Mouse (Mus musculus) forebrain, postnatal 0 days (tissue): ENCODE data around the gene Mrps35. TPM values are rescaled to one million over a fixed set of nuclear protein-coding genes. Genes with fewer than 3 reads are reported as not detected.
A peak's percentile ranks its signal among the peaks of the same experiment; 100 is the strongest.

Experiments
- ATAC-seq: fragments of 200-750 bp; cut with Nextera tagmentation; 2 replicates; pipeline ENCODE4 v1.8.0; 2017; ENCODE audit warnings: mild to moderate bottlenecking, moderate library complexity
- DNase-seq: peaks from one replicate; pipeline ENCODE4 v3.0.0-alpha.2; 2015
- H3K27ac ChIP-seq: fragments of 300-500 bp; sonication (generic); 2 replicates; pipeline ENCODE4 v1.5.1; 2014; ENCODE audit warnings: low read depth, mild to moderate bottlenecking, antibody characterized with exemption, low read length, moderate library complexity, mixed read lengths
- H3K27me3 ChIP-seq: fragments of 300-500 bp; sonication (generic); 2 replicates; pipeline ENCODE4 v1.6.1; 2014; ENCODE audit warnings: mild to moderate bottlenecking, low read length, mixed read lengths; ENCODE audit not compliant: insufficient read depth
- H3K36me3 ChIP-seq: fragments of 300-500 bp; sonication (generic); 2 replicates; pipeline ENCODE4 v1.6.1; 2014; ENCODE audit warnings: mild to moderate bottlenecking, moderate library complexity; ENCODE audit not compliant: insufficient read depth
- H3K4me1 ChIP-seq: fragments of 300-500 bp; sonication (generic); 2 replicates; pipeline ENCODE4 v1.6.1; 2014; ENCODE audit warnings: antibody characterized with exemption; ENCODE audit not compliant: insufficient read depth
- H3K4me2 ChIP-seq: fragments of 300-500 bp; sonication (generic); 2 replicates; pipeline ENCODE4 v1.6.1; 2014; ENCODE audit warnings: low read depth, mild to moderate bottlenecking, moderate library complexity
- H3K4me3 ChIP-seq: fragments of 300-500 bp; sonication (generic); 2 replicates; pipeline ENCODE4 v1.5.1; 2014; ENCODE audit warnings: low read depth, low read length, mixed read lengths
- H3K9ac ChIP-seq: fragments of 300-500 bp; sonication (generic); 2 replicates; pipeline ENCODE4 v1.6.1; 2014; ENCODE audit warnings: mild to moderate bottlenecking
- H3K9me3 ChIP-seq: fragments of 300-500 bp; sonication (generic); 2 replicates; pipeline ENCODE4 v1.6.1; 2016; ENCODE audit warnings: low read length
- CTCF ChIP-seq: sonication (generic); IDR thresholded peaks from 2 replicates; pipeline ENCODE4 v1.5.1; 2016; ENCODE audit warnings: antibody characterized with exemption, control low read depth, low read depth
- WGBS: fragments of 180-500 bp; shearing (Covaris S2); extraction: QIAGEN DNeasy Blood & Tissue Kit; methylation state at CpG from one replicate; pipeline ENCODE4 v1.1.7; 2014; 5-methylcytosine and 5-hydroxymethylcytosine counted together
- polyA plus RNA-seq: library from polyadenylated mRNA; unstranded; fragments of >200 nt; fragmentation: Nextera tagmentation; extraction: Ambion mirVana; gene quantifications from 2 replicates; pipeline ENCODE4 v1.2.1, GENCODE M21; 2015
- total RNA-seq: library from RNA; depleted of rRNA; stranded (reverse); fragments of >200 nt; gene quantifications from 2 replicates; pipeline ENCODE4 v1.2.3, GENCODE M21; 2014

The Mrps35 gene
- total and polyA plus RNA-seq, 2 experiments from 2014 or later, result 20.3 to 83.2 TPM

DNA sequence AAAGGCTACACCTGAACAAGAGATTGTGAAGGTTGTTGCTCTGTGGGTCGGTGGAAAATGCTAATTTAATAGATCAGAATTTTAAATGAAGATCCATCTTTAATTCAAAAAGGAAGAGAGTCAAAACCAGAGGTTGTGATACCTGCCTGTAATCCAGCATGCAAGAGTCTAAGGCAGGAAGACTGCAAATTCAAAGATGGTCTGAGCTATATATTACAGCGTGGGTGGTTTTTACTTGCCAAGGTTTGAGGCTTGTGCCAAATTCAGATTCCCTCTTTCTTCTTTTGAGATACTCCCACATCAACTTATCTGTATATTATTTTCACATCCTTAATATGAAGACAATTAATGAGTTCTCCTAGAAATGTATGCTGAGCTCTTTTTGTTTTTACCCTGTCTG, 14.2 kb upstream of the Mrps35 start:
- Histone ChIP-seq H3K9ac (no peak overlapping the region), H3K27me3 (no peaks in the 10 kb centered on the region), H3K27ac (no peak overlapping the region), H3K4me2 (no peak overlapping the region), H3K36me3 (no peaks in the 10 kb centered on the region), H3K9me3 (no peaks in the 10 kb centered on the region), H3K4me1 (no peaks in the 10 kb centered on the region), H3K4me3 (no peak overlapping the region)
- TF ChIP-seq CTCF, result no peak
- WGBS, result 76% methylated on average over 2 of the region's 2 CpGs
- DNase-seq, result no peak
- no peak for ATAC-seq

DNA sequence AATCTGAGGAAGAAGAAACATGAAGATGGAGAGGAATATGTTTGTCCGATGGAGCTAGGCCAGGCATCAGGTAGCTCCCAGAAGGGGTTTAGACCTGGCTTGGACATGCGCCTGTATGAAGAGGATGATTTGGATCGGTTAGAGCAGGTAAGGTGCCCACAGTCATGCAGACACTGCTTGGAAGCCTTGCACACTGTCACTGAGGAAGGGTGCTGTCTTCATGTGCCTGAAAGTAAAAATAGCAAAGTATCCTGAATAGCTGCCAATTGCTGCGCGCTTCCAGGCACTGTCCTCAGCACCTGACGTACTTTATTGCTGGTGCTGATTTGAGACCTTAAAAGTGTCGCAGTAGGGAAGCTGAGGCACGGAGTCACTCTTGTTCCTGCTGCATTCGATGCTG, 13.0 kb upstream of the Mrps35 start:
- Histone ChIP-seq H3K9ac (no peak overlapping the region), H3K4me1 (no peaks in the 10 kb centered on the region), H3K27ac (no peak overlapping the region), H3K4me2 (no peak overlapping the region), H3K9me3 (no peaks in the 10 kb centered on the region), H3K4me3 (no peak overlapping the region), H3K36me3 (no peaks in the 10 kb centered on the region), H3K27me3 (no peaks in the 10 kb centered on the region)
- no peak for TF ChIP-seq CTCF
- WGBS, result 82% methylated on average over 9 of the region's 9 CpGs
- DNase-seq, result no peak
- no peak for ATAC-seq

DNA sequence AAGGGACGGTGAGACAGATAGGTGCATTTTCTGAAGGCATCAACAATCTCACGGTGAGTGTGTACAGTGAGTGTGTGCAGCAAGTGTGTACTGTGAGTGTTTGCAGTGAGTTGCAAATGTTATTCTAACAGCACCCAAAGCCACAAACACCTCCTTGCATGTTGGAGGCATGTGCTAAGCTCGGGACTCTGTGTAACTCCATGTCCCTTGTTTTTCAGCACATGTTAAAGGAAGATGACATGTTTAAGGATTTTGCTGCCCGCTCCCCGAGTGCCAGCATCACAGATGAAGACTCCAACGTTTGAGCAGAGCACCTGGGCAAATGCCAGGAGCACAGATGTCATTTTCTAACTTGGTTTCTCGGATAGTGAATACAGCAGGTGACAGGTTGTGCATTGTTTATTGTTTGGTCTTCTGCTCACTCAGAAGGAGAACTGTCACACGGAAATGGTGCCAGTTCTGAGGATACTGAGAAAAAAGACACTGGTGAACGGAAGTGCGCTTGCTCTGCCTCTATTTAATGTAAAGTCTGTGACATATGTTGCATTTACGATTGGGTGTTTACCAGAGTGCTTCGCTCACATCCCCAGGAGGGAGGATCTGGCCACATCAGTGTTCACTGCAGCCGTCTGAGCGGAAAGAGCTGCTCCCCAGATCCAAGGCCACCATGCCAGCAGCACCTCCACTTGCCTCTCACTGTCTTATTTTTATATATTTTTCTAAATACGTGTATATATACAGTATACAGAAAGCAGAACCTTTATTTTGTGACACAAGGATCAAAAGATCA, 12.3 kb upstream of the Mrps35 start:
- Histone ChIP-seq H3K27me3 (no peaks in the 10 kb centered on the region), H3K27ac (no peak overlapping the region), H3K9ac (no peak overlapping the region), H3K36me3 (no peaks in the 10 kb centered on the region), H3K4me1 (no peaks in the 10 kb centered on the region), H3K4me2 (no peak overlapping the region), H3K9me3 (no peaks in the 10 kb centered on the region), H3K4me3 (no peak overlapping the region)
- TF ChIP-seq CTCF, result no peak
- DNase-seq, result peak; percentile 59
- ATAC-seq, result peak; percentile 12; the same call in 1 of the 2 replicates
- WGBS, result 69% methylated on average over 15 of the region's 15 CpGs

DNA sequence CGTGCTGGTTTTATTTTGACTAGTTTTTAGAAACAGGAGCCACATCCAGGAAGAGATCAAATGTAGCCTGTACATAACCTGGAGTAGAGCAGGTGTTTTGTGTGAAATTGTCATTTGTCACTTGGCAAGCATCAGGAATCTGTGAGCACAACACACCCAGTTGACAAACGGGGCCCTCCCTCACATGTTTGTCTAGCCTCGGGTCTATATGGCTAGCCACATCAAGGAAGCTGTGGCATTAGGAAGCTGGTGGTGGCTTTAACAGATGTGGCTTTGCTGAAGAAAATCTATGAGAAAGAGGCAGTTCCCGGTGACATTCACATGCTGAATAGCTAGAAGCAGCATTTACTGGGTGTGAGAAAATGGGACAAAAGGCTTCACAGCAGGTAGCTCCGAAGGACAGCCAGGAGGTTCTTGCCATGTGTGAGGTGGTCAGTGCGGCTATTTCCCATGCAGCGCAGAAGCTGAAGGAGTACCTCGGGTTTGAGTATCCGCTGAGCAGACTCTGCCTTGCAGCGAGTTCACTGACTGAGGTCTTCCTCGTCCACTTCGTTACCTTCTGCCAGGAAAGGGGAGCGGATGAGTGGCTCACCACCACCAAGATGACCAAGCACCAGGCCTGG, 10.2 kb upstream of the Mrps35 start, which contains the start of gene Rep15:
Rep15 (plus strand) TSS at position 282 of the 623 bp plus-strand sequence.
- Histone ChIP-seq H3K27me3 (no peaks in the 10 kb centered on the region), H3K9ac (no peak within 1 kb of the TSS), H3K9me3 (no peaks in the 10 kb centered on the region), H3K36me3 (no peaks in the 10 kb centered on the region), H3K4me2 (no peak within 1 kb of the TSS), H3K4me1 (no peaks in the 10 kb centered on the region), H3K4me3 (no peak within 1 kb of the TSS), H3K27ac (no peak within 1 kb of the TSS)
- no peak for ATAC-seq
- no peak for DNase-seq
- no peak for TF ChIP-seq CTCF
- WGBS, result 38% methylated on average over 13 of the region's 13 CpGs

DNA sequence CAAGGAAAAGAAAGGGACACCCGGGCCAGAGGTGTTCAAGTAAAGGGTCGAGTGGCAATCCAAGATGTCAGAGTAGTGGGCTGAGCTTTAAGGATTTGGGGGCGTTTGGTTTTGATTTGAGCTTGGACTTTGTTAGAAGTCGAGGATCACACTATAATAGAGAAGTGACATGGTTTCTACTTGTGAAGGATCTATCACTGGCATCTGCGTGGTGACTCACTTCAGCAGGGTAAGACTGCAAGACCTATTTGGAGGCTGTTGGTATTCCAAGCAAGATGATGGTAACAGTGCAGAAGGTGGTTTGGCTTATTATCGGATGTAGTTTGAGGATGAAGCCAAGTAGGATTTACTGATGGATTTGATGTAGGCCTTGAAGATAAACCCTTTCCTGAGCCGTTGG, 1.1 kb downstream of the Mrps35 start:
- no peak for TF ChIP-seq CTCF
- no peak overlapping the region for H3K27ac ChIP-seq
- peaks cover 18% of the 10 kb centered on the region for H3K36me3 ChIP-seq
- peak overlapping the region; percentile 89 for H3K4me3 ChIP-seq
- ATAC-seq (no peak), DNase-seq (no peak)
- H3K4me1 ChIP-seq, result peaks cover 9% of the 10 kb centered on the region
- WGBS, result 53% methylated on average over 7 of the region's 7 CpGs
- no peaks in the 10 kb centered on the region for H3K27me3 ChIP-seq
- H3K9ac ChIP-seq, result peak overlapping the region; percentile 93; the same call in 1 of the 2 replicates
- peak overlapping the region; percentile 72 for H3K4me2 ChIP-seq
- H3K9me3 ChIP-seq, result no peaks in the 10 kb centered on the region

DNA sequence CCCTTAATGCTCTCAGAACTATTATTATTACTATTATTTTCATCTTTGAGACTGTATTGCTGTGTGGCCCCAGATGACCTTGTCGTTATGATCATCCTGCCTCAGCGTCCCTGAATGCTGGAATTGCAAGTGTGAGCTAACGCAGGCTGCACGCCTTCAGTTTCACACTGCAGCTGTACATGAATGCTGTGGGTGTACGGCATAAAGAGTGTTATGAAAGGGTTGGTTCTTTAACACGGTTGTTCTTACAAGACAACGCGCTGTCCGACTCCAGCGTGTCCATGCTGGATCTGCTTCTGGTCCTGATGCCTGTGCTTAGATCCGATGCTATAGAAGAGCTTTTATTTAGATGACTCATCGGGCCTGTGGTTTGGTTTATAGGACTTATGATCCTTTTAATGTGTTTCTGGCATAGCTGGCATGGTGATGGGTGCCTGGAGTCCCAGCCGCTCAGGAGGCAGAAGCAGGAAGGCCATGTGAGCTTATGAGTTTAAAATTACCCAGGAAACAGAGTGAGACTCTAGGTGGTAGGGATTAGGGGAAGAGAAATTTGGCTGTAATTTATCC, 6.8 kb downstream of the Mrps35 start:
- H3K4me3 ChIP-seq, result no peak overlapping the region
- 94% methylated on average over 13 of the region's 13 CpGs for WGBS
- H3K9me3 ChIP-seq, result no peaks in the 10 kb centered on the region
- no peak overlapping the region for H3K9ac ChIP-seq
- DNase-seq, result no peak
- no peak for TF ChIP-seq CTCF
- peaks cover 44% of the 10 kb centered on the region for H3K36me3 ChIP-seq
- H3K27ac ChIP-seq, result no peak overlapping the region
- no peak for ATAC-seq
- no peak overlapping the region for H3K4me2 ChIP-seq
- H3K27me3 ChIP-seq, result no peaks in the 10 kb centered on the region
- no peaks in the 10 kb centered on the region for H3K4me1 ChIP-seq

DNA sequence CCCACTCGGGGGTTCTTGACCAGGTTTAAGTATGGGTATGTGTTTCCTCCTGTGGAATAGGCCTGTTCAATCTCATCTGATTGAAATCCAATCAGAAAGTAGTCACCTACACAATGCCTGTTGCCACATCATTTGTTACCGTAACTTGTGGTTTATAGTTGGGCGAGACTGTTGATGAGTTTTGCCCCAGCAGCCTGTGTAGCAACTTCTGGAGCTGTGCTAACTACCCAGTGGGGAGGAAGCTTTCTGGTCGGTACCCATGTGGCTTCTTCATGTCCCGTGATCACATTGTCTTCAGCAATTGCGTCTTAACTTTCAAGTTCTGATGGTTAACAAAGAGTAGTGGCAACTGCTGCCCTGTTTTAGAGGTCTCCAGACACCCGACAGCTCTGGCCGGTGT, 9.1 kb downstream of the Mrps35 start:
- H3K4me3 ChIP-seq, result no peak overlapping the region
- no peak overlapping the region for H3K27ac ChIP-seq
- H3K9ac ChIP-seq, result no peak overlapping the region
- H3K4me1 ChIP-seq, result no peaks in the 10 kb centered on the region
- DNase-seq (no peak), ATAC-seq (no peak)
- H3K4me2 ChIP-seq, result no peak overlapping the region
- TF ChIP-seq CTCF, result no peak
- peaks cover 50% of the 10 kb centered on the region for H3K36me3 ChIP-seq
- H3K9me3 ChIP-seq, result no peaks in the 10 kb centered on the region
- WGBS, result 93% methylated on average over 8 of the region's 8 CpGs
- H3K27me3 ChIP-seq, result no peaks in the 10 kb centered on the region
